Mouse (Mus musculus) heart, embryonic 14.5 days (tissue): ENCODE measurements at regions not wholly inside any gene's neighbourhood (a gene's known extent, or its start where the extent isn't known, plus 50 kb on each side); places are given as distances from the start of the nearest gene placed in this dataset.

Source experiments
- ATAC-seq: fragments of 200-750 bp; cut with Nextera tagmentation; 2 replicates; pipeline ENCODE4 v1.8.0; 2017; ENCODE audit warnings: low read depth, moderate TSS enrichment; ENCODE audit not compliant: insufficient number of reproducible peaks, insufficient read depth, low FRiP score
- H3K27ac ChIP-seq, 2 experiments: fragments of 200-500 bp in 1 of 2; fragments of 300-500 bp in 1 of 2; sonication (generic) in 1 of 2; replicated peaks in 1 of 2; 2 replicates each; pipeline ENCODE4 v1.5.1; 2012 to 2014; ENCODE audit warnings: low read depth in 2 of 2, low read length in 2 of 2, control low read depth in 1 of 2, mild to moderate bottlenecking in 1 of 2, mixed read lengths in 1 of 2; ENCODE audit not compliant: control insufficient read depth in 1 of 2, insufficient read depth in 1 of 2
- H3K27me3 ChIP-seq: fragments of 300-500 bp; sonication (generic); 2 replicates; pipeline ENCODE4 v1.6.1; 2014; ENCODE audit warnings: mild to moderate bottlenecking, low read length, control low read depth; ENCODE audit not compliant: control insufficient read depth, insufficient read depth
- H3K36me3 ChIP-seq: fragments of 300-500 bp; sonication (generic); 2 replicates; pipeline ENCODE4 v1.6.1; 2014; ENCODE audit warnings: mild to moderate bottlenecking, control low read depth, low read length, mixed read lengths; ENCODE audit not compliant: control insufficient read depth, insufficient read depth
- H3K4me1 ChIP-seq, 2 experiments: fragments of 200-500 bp in 1 of 2; fragments of 300-500 bp in 1 of 2; sonication (generic) in 1 of 2; 2 replicates each; pipeline ENCODE4 v1.6.1; 2012 to 2014; ENCODE audit warnings: low read length in 2 of 2, control low read depth in 1 of 2, mixed read lengths in 1 of 2; ENCODE audit not compliant: control insufficient read depth in 2 of 2, insufficient read depth in 2 of 2
- H3K4me2 ChIP-seq: fragments of 300-500 bp; sonication (generic); 2 replicates; pipeline ENCODE4 v1.6.1; 2014; ENCODE audit warnings: mild to moderate bottlenecking, low read length
- H3K4me3 ChIP-seq, 2 experiments: fragments of 200-500 bp in 1 of 2; fragments of 300-500 bp in 1 of 2; sonication (generic) in 1 of 2; 2 replicates each; pipeline ENCODE4 v1.5.1; 2012 to 2014; ENCODE audit warnings: low read length in 2 of 2, mild to moderate bottlenecking in 2 of 2, control low read depth in 1 of 2, low read depth in 1 of 2, moderate library complexity in 1 of 2; ENCODE audit not compliant: control insufficient read depth in 1 of 2, insufficient read depth in 1 of 2
- H3K9ac ChIP-seq: fragments of 300-500 bp; sonication (generic); 2 replicates; pipeline ENCODE4 v1.6.1; 2014; ENCODE audit warnings: mild to moderate bottlenecking, low read length
- H3K9me3 ChIP-seq: fragments of 300-500 bp; sonication (generic); 2 replicates; pipeline ENCODE4 v1.6.1; 2016; ENCODE audit warnings: low read length, control low read depth; ENCODE audit not compliant: control insufficient read depth
- WGBS: fragments of 180-500 bp; shearing (Covaris S2); extraction: QIAGEN DNeasy Blood & Tissue Kit; methylation state at CpG from one replicate; pipeline ENCODE4 v1.1.7; 2014; 5-methylcytosine and 5-hydroxymethylcytosine counted together

- H3K9ac ChIP-seq = no peak overlapping the region
- H3K4me2 ChIP-seq = no peak overlapping the region
- H3K9me3 ChIP-seq = no peaks in the 10 kb centered on the region
- no peak for ATAC-seq
- no peaks in the 10 kb centered on the region for H3K27me3 ChIP-seq
- H3K4me1 ChIP-seq = no peaks in the 10 kb centered on the region
- whole genome bisulfite sequencing = 60% methylated on average over 12 of the region's 12 CpGs
- no peaks in the 10 kb centered on the region for H3K36me3 ChIP-seq
- H3K27ac ChIP-seq = no peak overlapping the region
- no peak overlapping the region for H3K4me3 ChIP-seq
Observed at GRCm38 (mm10) chr1:61103581-61103980, 125.9 kb downstream of the Icos start.

GRCm38 (mm10) chr1:61111731-61112309 is 134.1 kb downstream of the Icos start:
- no peaks in the 10 kb centered on the region for H3K36me3 ChIP-seq
- 87% methylated on average over 13 of the region's 13 CpGs for WGBS
- H3K27me3 ChIP-seq = no peaks in the 10 kb centered on the region
- H3K27ac ChIP-seq = no peak overlapping the region
- ATAC-seq = no peak
- H3K9me3 ChIP-seq = no peaks in the 10 kb centered on the region
- H3K9ac ChIP-seq = no peak overlapping the region
- no peak overlapping the region for H3K4me3 ChIP-seq
- no peak overlapping the region for H3K4me2 ChIP-seq
- no peaks in the 10 kb centered on the region for H3K4me1 ChIP-seq

GRCm38 (mm10) chr1:61117535-61117934 is 139.8 kb downstream of the Icos start:
- H3K36me3 ChIP-seq = no peaks in the 10 kb centered on the region
- 29% methylated on average over 10 of the region's 10 CpGs for WGBS
- H3K9me3 ChIP-seq = no peaks in the 10 kb centered on the region
- H3K27me3 ChIP-seq = no peaks in the 10 kb centered on the region
- H3K9ac ChIP-seq = no peak overlapping the region
- no peak for ATAC-seq
- no peaks in the 10 kb centered on the region for H3K4me1 ChIP-seq
- H3K4me3 ChIP-seq = no peak overlapping the region
- H3K27ac ChIP-seq = no peak overlapping the region
- no peak overlapping the region for H3K4me2 ChIP-seq

- Histone ChIP-seq H3K4me1 (no peaks in the 10 kb centered on the region), H3K9me3 (no peaks in the 10 kb centered on the region), H3K27ac (no peak overlapping the region), H3K9ac (no peak overlapping the region), H3K27me3 (no peaks in the 10 kb centered on the region), H3K4me2 (no peak overlapping the region), H3K4me3 (no peak overlapping the region), H3K36me3 (no peaks in the 10 kb centered on the region)
- 59% methylated on average over 4 of the region's 4 CpGs for WGBS
- ATAC-seq = no peak
Observed at GRCm38 (mm10) chr1:61118071-61118470, 140.3 kb downstream of the Icos start.

GRCm38 (mm10) chr1:61121480-61121879 is 143.8 kb downstream of the Icos start:
- H3K9ac ChIP-seq = no peak overlapping the region
- ATAC-seq = no peak
- WGBS = 62% methylated on average over 4 of the region's 4 CpGs

GRCm38 (mm10) chr1:61125127-61125526 is 147.4 kb downstream of the Icos start:
- WGBS = 85% methylated on average over 2 of the region's 2 CpGs
- Histone ChIP-seq H3K27ac (no peak overlapping the region), H3K9ac (no peak overlapping the region), H3K27me3 (no peaks in the 10 kb centered on the region), H3K4me2 (no peak overlapping the region), H3K4me3 (no peak overlapping the region), H3K9me3 (no peaks in the 10 kb centered on the region), H3K36me3 (no peaks in the 10 kb centered on the region), H3K4me1 (no peaks in the 10 kb centered on the region)
- no peak for ATAC-seq

More at GRCm38 (mm10) chr1:61121480-61121879, 143.8 kb downstream of the Icos start:
- no peaks in the 10 kb centered on the region for H3K9me3 ChIP-seq
- no peak overlapping the region for H3K27ac ChIP-seq
- H3K4me2 ChIP-seq = no peak overlapping the region
- H3K4me3 ChIP-seq = no peak overlapping the region
- H3K36me3 ChIP-seq = no peaks in the 10 kb centered on the region
- no peaks in the 10 kb centered on the region for H3K27me3 ChIP-seq
- H3K4me1 ChIP-seq = no peaks in the 10 kb centered on the region

- peaks cover 0 to 12% of the 10 kb centered on the region in 2 experiments; a peak in 1 of 4 replicates for H3K4me1 ChIP-seq
- H3K27me3 ChIP-seq = no peaks in the 10 kb centered on the region
- H3K9ac ChIP-seq = no peak overlapping the region
- WGBS = 73% methylated on average over 9 of the region's 9 CpGs
- no peak overlapping the region for H3K4me2 ChIP-seq
- no peak for ATAC-seq
- H3K4me3 ChIP-seq = no peak overlapping the region
- no peaks in the 10 kb centered on the region for H3K36me3 ChIP-seq
- H3K27ac ChIP-seq = no peak overlapping the region
- H3K9me3 ChIP-seq = no peaks in the 10 kb centered on the region
Observed at GRCm38 (mm10) chr1:61135597-61136545, 158.1 kb downstream of the Icos start.
